Mouse (Mus musculus) neural tube, embryonic 11.5 days (tissue): ENCODE measurements around the gene Btnl6. TPM values are rescaled to one million over a fixed set of nuclear protein-coding genes. Genes with fewer than 3 reads are reported as not detected.

Experiments used
- ATAC-seq: fragments of 200-750 bp; cut with Nextera tagmentation; 2 replicates; pipeline ENCODE4 v1.8.0; 2017; ENCODE audit warnings: moderate number of reproducible peaks, mild to moderate bottlenecking, moderate TSS enrichment, moderate library complexity; ENCODE audit not compliant: insufficient read depth, low FRiP score, low TSS enrichment
- DNase-seq: peaks from one replicate; pipeline ENCODE4 v3.0.0-alpha.2; 2015; ENCODE audit warnings: low spot score
- H3K27ac ChIP-seq: fragments of 300-500 bp; sonication (generic); 2 replicates; pipeline ENCODE4 v1.5.1; 2014; ENCODE audit warnings: low read depth, mild to moderate bottlenecking, low read length
- H3K27me3 ChIP-seq: fragments of 300-500 bp; sonication (generic); 2 replicates; pipeline ENCODE4 v1.6.1; 2014; ENCODE audit warnings: mild to moderate bottlenecking, low read length, mixed read lengths; ENCODE audit not compliant: control insufficient read depth, insufficient read depth
- H3K36me3 ChIP-seq: fragments of 300-500 bp; sonication (generic); 2 replicates; pipeline ENCODE4 v1.6.1; 2014; ENCODE audit warnings: mild to moderate bottlenecking, low read length, moderate library complexity, mixed read lengths; ENCODE audit not compliant: control insufficient read depth, insufficient read depth
- H3K4me1 ChIP-seq: fragments of 300-500 bp; sonication (generic); 2 replicates; pipeline ENCODE4 v1.6.1; 2014; ENCODE audit warnings: low read length, mixed read lengths; ENCODE audit not compliant: control insufficient read depth, insufficient read depth
- H3K4me2 ChIP-seq: fragments of 300-500 bp; sonication (generic); 2 replicates; pipeline ENCODE4 v1.6.1; 2014; ENCODE audit warnings: low read depth, mild to moderate bottlenecking, moderate library complexity
- H3K4me3 ChIP-seq: fragments of 300-500 bp; sonication (generic); 2 replicates; pipeline ENCODE4 v1.5.1; 2014; ENCODE audit warnings: low read depth, low read length
- H3K9ac ChIP-seq: fragments of 300-500 bp; sonication (generic); 2 replicates; pipeline ENCODE4 v1.6.1; 2014; ENCODE audit warnings: mild to moderate bottlenecking, low read length
- H3K9me3 ChIP-seq: fragments of 300-500 bp; sonication (generic); 2 replicates; pipeline ENCODE4 v1.6.1; 2016; ENCODE audit warnings: low read length; ENCODE audit not compliant: control insufficient read depth
- WGBS: fragments of 180-500 bp; shearing (Covaris S2); extraction: QIAGEN DNeasy Blood & Tissue Kit; methylation state at CpG from one replicate; pipeline ENCODE4 v1.1.7; 2014; 5-methylcytosine and 5-hydroxymethylcytosine counted together
- polyA plus RNA-seq: library from polyadenylated mRNA; unstranded; fragments of >200 nt; fragmentation: Nextera tagmentation; extraction: Ambion mirVana; gene quantifications from 2 replicates; pipeline ENCODE4 v1.2.1, GENCODE M21; 2014

Gene Btnl6
- polyA plus RNA-seq: not detected in 2 replicates

DNA sequence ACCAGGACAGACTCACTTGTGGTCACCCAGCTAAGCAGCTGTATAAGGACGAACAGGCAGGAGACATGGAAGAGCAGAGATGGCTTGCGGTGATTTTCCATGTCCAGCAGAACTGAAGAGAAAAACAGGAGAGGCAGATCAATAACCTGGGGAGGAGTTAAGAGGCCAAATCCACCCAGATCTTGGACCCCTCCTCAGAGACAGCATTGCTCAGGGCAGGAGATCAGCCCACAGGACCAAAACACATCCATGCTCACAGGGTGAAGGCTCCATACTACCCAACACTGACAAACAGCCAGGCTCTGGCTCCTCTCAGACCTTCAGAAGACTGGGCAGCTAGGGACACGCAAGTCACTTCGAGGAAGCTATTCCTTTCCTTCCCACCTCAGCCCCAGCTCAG, at the start of gene Btnl6:
TSS of gene Btnl6 (minus strand) at position 101 of the 400 bp plus-strand sequence.
- H3K36me3 ChIP-seq: no peaks in the 10 kb centered on the region
- 88% methylated on average over 4 of the region's 4 CpGs for WGBS
- H3K9me3 ChIP-seq: no peaks in the 10 kb centered on the region
- H3K4me3 ChIP-seq: no peak within 1 kb of the TSS
- ATAC-seq (no peak), DNase-seq (no peak)
- no peaks in the 10 kb centered on the region for H3K27me3 ChIP-seq
- H3K4me1 ChIP-seq: no peaks in the 10 kb centered on the region
- H3K27ac ChIP-seq: no peak within 1 kb of the TSS
- no peak within 1 kb of the TSS for H3K9ac ChIP-seq
- H3K4me2 ChIP-seq: no peak within 1 kb of the TSS

DNA sequence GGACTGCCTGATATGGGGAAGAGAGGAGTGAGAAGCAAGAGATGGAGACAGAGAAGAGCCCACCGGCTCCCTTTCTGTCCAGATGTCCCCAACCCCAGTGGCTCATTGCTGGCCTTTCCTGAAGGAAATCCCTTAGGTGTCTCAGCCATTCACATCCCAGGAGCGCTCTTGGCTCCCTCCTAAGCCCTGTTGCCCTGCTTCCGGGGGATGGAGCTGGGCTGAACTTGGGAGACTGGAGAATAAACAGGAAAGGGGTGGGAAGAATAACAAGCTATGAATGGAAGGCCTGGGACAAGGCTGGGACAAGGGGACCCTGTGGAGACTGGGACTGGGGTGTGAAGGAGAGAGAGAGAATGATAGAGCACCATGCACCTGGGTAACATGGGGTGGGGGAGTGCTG, 47.6 kb upstream of the Btnl6 start:
- Histone ChIP-seq H3K27ac (peak overlapping the region; percentile 6; the same call in 1 of the 2 replicates), H3K4me2 (no peak overlapping the region), H3K36me3 (no peaks in the 10 kb centered on the region), H3K4me3 (no peak overlapping the region), H3K9ac (no peak overlapping the region), H3K4me1 (no peaks in the 10 kb centered on the region), H3K27me3 (no peaks in the 10 kb centered on the region), H3K9me3 (no peaks in the 10 kb centered on the region)
- ATAC-seq (no peak), DNase-seq (peak; percentile 5)
- WGBS: 42% methylated on average over 3 of the region's 3 CpGs

DNA sequence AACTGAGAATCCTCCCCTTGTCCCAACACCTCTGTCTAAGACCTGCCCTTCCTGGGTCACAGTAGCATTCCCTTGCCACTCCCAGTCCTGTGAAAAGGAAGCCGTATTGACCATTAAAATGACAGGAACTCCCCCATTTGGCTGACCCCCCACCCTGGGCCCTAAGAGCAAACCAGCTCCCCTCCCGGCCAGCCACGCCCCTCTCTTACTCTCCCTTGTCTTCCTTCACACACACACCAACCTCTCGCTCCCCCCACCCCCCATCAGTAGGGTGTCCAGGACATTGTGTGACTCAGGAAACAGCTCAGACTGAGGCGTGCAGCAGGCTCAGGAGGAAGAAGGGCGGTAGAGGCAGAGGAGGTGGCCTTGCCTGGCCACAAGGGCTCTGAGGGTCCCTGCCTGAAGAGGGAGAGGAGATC, 46.9 kb upstream of the Btnl6 start, which contains the start of gene Notch4:
TSS of gene Notch4 (plus strand) at position 266 of the 419 bp plus-strand sequence.
- Histone ChIP-seq H3K9me3 (no peaks in the 10 kb centered on the region), H3K27me3 (no peaks in the 10 kb centered on the region), H3K4me2 (no peak within 1 kb of the TSS), H3K9ac (peak within 1 kb of the TSS; percentile 16; the same call in 1 of the 2 replicates), H3K4me3 (no peak within 1 kb of the TSS), H3K27ac (peak within 1 kb of the TSS; percentile 6; the same call in 1 of the 2 replicates), H3K36me3 (no peaks in the 10 kb centered on the region), H3K4me1 (no peaks in the 10 kb centered on the region)
- DNase-seq (peak; percentile 25), ATAC-seq (no peak)
- 6% methylated on average over 6 of the region's 6 CpGs for WGBS

DNA sequence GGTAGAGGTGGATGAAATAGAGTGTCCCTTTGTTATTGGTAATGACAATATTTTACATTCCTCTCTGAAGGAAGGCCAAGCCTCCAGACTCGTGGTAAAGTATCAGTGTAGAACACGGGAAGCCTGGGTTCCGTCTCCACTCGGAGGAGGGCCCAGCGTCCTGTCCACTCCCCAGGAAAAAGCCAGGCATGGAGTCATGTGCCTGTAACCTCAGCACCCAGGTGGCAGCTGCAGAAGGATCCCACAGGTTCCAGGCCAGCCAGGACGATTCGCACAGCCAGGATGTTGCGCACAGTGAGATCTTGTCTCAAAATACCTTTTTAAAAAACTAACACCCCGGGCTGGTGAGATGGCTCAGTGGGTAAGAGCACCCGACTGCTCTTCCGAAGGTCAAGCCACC, 46.2 kb upstream of the Btnl6 start:
- H3K27me3 ChIP-seq: no peaks in the 10 kb centered on the region
- DNase-seq: no peak
- no peak overlapping the region for H3K9ac ChIP-seq
- 73% methylated on average over 11 of the region's 11 CpGs for WGBS
- no peak overlapping the region for H3K27ac ChIP-seq
- H3K36me3 ChIP-seq: no peaks in the 10 kb centered on the region
- H3K4me1 ChIP-seq: no peaks in the 10 kb centered on the region
- H3K4me2 ChIP-seq: no peak overlapping the region
- no peaks in the 10 kb centered on the region for H3K9me3 ChIP-seq
- no peak for ATAC-seq
- no peak overlapping the region for H3K4me3 ChIP-seq

DNA sequence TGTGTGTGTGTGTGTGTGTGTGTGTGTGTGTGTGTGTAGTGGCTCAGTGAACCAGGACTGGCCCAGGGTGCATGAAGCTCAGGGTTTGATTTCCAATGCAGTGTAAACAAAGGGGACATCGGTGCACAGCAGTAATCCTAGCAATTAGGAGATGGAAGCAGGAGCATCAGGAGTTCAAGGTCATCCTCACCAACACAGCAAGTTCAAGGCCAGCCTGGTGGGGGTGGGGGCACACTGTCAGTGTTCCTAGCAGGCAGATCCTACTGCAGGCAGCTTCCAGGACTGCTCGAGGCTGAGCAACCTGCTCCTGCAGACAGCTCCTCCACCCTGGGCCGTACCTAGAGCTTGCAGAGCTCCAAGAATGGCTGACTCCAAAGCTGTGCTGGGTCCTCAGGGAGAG, 45.4 kb upstream of the Btnl6 start:
- H3K27ac ChIP-seq: no peak overlapping the region
- DNase-seq (no peak), ATAC-seq (no peak)
- 74% methylated on average over 3 of the region's 3 CpGs for WGBS
- no peak overlapping the region for H3K9ac ChIP-seq
- H3K27me3 ChIP-seq: no peaks in the 10 kb centered on the region
- H3K9me3 ChIP-seq: no peaks in the 10 kb centered on the region
- H3K4me3 ChIP-seq: no peak overlapping the region
- H3K4me2 ChIP-seq: no peak overlapping the region
- H3K36me3 ChIP-seq: no peaks in the 10 kb centered on the region
- no peaks in the 10 kb centered on the region for H3K4me1 ChIP-seq

DNA sequence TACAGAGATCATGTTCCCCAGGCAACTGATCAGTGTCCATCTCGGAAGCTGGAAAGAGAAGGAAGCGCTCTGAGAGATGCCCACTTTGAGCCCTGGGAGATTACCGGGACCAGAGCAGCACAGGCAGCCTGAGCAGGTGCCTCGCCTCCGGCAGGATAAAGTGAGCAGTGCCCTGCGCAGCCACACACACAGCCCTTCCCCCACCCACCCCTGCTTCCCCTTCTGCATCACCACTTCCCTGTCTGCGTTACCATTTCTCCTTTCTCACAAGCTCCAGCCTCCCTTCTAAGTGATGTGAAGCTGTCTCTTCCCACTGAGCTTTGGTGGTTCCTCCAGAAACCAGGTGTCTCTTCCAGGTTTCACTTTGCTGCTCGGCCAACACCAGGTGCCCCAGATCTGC, 44.0 kb upstream of the Btnl6 start:
- Histone ChIP-seq H3K27ac (no peak overlapping the region), H3K4me1 (no peaks in the 10 kb centered on the region), H3K4me3 (no peak overlapping the region), H3K9ac (no peak overlapping the region), H3K4me2 (no peak overlapping the region), H3K36me3 (no peaks in the 10 kb centered on the region), H3K9me3 (no peaks in the 10 kb centered on the region), H3K27me3 (no peaks in the 10 kb centered on the region)
- no peak for DNase-seq
- ATAC-seq: no peak
- 47% methylated on average over 8 of the region's 8 CpGs for WGBS

DNA sequence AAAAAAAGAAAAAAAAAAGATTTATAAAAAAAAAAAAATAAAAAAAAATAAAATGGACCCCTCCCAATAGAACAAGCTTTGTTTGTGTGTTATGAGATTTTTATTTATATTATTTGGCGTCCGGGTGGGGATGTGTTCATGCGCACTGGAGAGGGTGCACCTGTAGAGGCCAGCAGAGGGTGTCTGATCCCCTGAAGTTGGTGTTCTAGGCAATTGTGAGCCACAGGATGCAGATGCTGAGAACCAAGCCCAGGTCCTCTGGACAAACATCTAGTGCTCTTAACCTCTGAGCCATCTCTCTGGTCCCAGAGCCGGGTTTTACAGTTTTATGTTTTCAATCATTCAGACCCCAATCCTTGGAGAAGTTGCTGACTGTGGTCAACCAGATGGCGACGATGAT, 43.3 kb upstream of the Btnl6 start:
- Histone ChIP-seq H3K9me3 (no peaks in the 10 kb centered on the region), H3K36me3 (no peaks in the 10 kb centered on the region), H3K27ac (no peak overlapping the region), H3K4me3 (no peak overlapping the region), H3K4me1 (no peaks in the 10 kb centered on the region), H3K9ac (no peak overlapping the region), H3K4me2 (no peak overlapping the region), H3K27me3 (no peaks in the 10 kb centered on the region)
- no peak for DNase-seq
- WGBS: 98% methylated on average over 6 of the region's 6 CpGs
- ATAC-seq: no peak

DNA sequence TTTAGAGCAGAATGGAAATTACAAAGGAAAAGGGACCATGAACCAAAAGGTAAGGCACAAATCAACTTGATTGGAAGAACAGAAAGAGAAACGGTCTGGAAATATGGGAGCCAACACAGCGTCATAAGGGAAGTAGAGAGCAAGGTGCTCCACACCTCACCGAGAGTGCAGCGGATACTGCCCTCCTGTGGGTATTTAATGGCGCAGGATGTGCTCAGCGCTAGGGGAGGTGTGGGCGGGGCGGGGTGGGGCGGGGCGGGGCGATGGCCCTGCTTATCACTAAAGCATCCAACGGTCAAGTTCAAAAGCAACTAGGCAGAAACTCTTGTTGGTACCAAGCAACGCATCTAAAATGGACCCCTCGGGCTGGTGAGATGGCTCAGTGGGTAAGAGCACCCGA, 42.7 kb upstream of the Btnl6 start:
- Histone ChIP-seq H3K4me2 (no peak overlapping the region), H3K36me3 (no peaks in the 10 kb centered on the region), H3K27ac (no peak overlapping the region), H3K9ac (no peak overlapping the region), H3K4me3 (no peak overlapping the region), H3K27me3 (no peaks in the 10 kb centered on the region), H3K4me1 (no peaks in the 10 kb centered on the region), H3K9me3 (no peaks in the 10 kb centered on the region)
- DNase-seq: no peak
- 27% methylated on average over 15 of the region's 15 CpGs for WGBS
- ATAC-seq: no peak

DNA sequence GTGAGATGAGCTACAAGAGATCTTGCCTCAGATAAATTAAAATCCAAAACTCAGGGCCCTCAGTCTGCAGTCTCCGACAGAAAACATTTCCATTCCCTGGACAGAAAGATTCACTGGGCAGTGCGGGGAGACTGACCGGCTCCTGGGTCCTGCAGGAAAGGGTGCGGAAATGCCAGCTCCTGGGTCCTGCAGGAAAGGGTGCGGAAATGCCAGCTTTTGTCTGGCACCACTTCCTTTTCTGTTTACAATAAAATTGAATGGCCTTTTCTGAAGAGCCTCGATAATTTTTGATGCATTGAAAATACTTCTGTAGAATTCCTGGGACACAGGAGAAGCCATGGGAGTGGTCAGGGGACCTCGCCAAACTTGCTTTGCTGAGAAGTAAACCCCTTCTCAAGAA, 42.0 kb upstream of the Btnl6 start:
- Histone ChIP-seq H3K4me3 (no peak overlapping the region), H3K4me1 (no peaks in the 10 kb centered on the region), H3K4me2 (no peak overlapping the region), H3K36me3 (no peaks in the 10 kb centered on the region), H3K27me3 (no peaks in the 10 kb centered on the region), H3K27ac (no peak overlapping the region), H3K9me3 (no peaks in the 10 kb centered on the region), H3K9ac (no peak overlapping the region)
- ATAC-seq (no peak), DNase-seq (no peak)
- 87% methylated on average over 7 of the region's 7 CpGs for WGBS
